Mouse (Mus musculus): ENCODE data around the gene Dst. TPM values are rescaled to one million over a fixed set of nuclear protein-coding genes. Genes with fewer than 3 reads are reported as not detected.

Dst gene
- polyA plus RNA-seq, 1 experiment from 2014 or later: 37.7 TPM

GRCm38 (mm10) chr1:34288181-34288580 lies 380.2 kb downstream of the Dst start:
- no peaks in the 10 kb centered on the region for H3K27me3 ChIP-seq
- no peaks in the 10 kb centered on the region for H3K4me1 ChIP-seq (replicated peaks)
- H3K36me3 ChIP-seq: peaks cover 86% of the 10 kb centered on the region
- H3K4me2 ChIP-seq: no peak overlapping the region
- no peak overlapping the region for H3K4me3 ChIP-seq
- ATAC-seq (ENCODE audit: low FRiP score): no peak
- H3K9ac ChIP-seq: no peak overlapping the region
- H3K9me3 ChIP-seq: peaks cover 4% of the 10 kb centered on the region; the same call in 1 of the 2 replicates
- WGBS: 96% methylated on average over 8 of the region's 8 CpGs
- H3K27ac ChIP-seq: no peak overlapping the region

- ATAC-seq (ENCODE audit: low FRiP score): no peak
- Histone ChIP-seq H3K27me3 (no peaks in the 10 kb centered on the region), H3K27ac (no peak overlapping the region), H3K36me3 (peaks cover 87% of the 10 kb centered on the region), H3K9ac (no peak overlapping the region), H3K4me3 (no peak overlapping the region), H3K9me3 (peaks cover 4% of the 10 kb centered on the region; the same call in 1 of the 2 replicates), H3K4me2 (no peak overlapping the region), H3K4me1 (replicated peaks) (no peaks in the 10 kb centered on the region)
- WGBS: 92% methylated on average over 13 of the region's 13 CpGs
These were observed 380.9 kb downstream of the Dst start for GRCm38 (mm10) chr1:34288721-34289471.

GRCm38 (mm10) chr1:34289472-34289748 lies 381.4 kb downstream of the Dst start:
- Histone ChIP-seq H3K4me2 (no peak overlapping the region), H3K9me3 (peaks cover 4% of the 10 kb centered on the region; the same call in 1 of the 2 replicates), H3K4me1 (replicated peaks) (no peaks in the 10 kb centered on the region), H3K9ac (no peak overlapping the region), H3K27ac (no peak overlapping the region), H3K27me3 (no peaks in the 10 kb centered on the region), H3K36me3 (peaks cover 87% of the 10 kb centered on the region), H3K4me3 (no peak overlapping the region)
- WGBS: 92% methylated on average over 14 of the region's 14 CpGs
- no peak for ATAC-seq (ENCODE audit: low FRiP score)

GRCm38 (mm10) chr1:34290321-34290720 lies 382.3 kb downstream of the Dst start:
- no peaks in the 10 kb centered on the region for H3K4me1 ChIP-seq (replicated peaks)
- no peak overlapping the region for H3K27ac ChIP-seq
- 91% methylated on average over 12 of the region's 12 CpGs for WGBS
- H3K4me3 ChIP-seq: no peak overlapping the region
- H3K36me3 ChIP-seq: peaks cover 88% of the 10 kb centered on the region
- no peak for ATAC-seq (ENCODE audit: low FRiP score)
- H3K9me3 ChIP-seq: peaks cover 4% of the 10 kb centered on the region; the same call in 1 of the 2 replicates
- no peaks in the 10 kb centered on the region for H3K27me3 ChIP-seq
- no peak overlapping the region for H3K4me2 ChIP-seq
- H3K9ac ChIP-seq: no peak overlapping the region

GRCm38 (mm10) chr1:34293198-34293597 lies 385.2 kb downstream of the Dst start:
- no peak overlapping the region for H3K27ac ChIP-seq
- 92% methylated on average over 14 of the region's 14 CpGs for WGBS
- no peaks in the 10 kb centered on the region for H3K27me3 ChIP-seq
- ATAC-seq (ENCODE audit: low FRiP score): no peak
- H3K9ac ChIP-seq: no peak overlapping the region
- peaks cover 94% of the 10 kb centered on the region for H3K36me3 ChIP-seq
- peaks cover 4% of the 10 kb centered on the region; the same call in 1 of the 2 replicates for H3K9me3 ChIP-seq
- no peak overlapping the region for H3K4me2 ChIP-seq
- H3K4me3 ChIP-seq: no peak overlapping the region
- H3K4me1 ChIP-seq (replicated peaks): no peaks in the 10 kb centered on the region

GRCm38 (mm10) chr1:34297636-34298035 lies 389.6 kb downstream of the Dst start:
- H3K9me3 ChIP-seq: no peaks in the 10 kb centered on the region
- H3K27ac ChIP-seq: no peak overlapping the region
- peaks cover 13% of the 10 kb centered on the region; the same call in 1 of the 2 replicates for H3K4me1 ChIP-seq (replicated peaks)
- WGBS: 90% methylated on average over 9 of the region's 9 CpGs
- ATAC-seq (ENCODE audit: low FRiP score): no peak
- H3K9ac ChIP-seq: no peak overlapping the region
- peaks cover 83% of the 10 kb centered on the region for H3K36me3 ChIP-seq
- no peaks in the 10 kb centered on the region for H3K27me3 ChIP-seq
- H3K4me2 ChIP-seq: no peak overlapping the region
- no peak overlapping the region for H3K4me3 ChIP-seq

GRCm38 (mm10) chr1:34298631-34299184 lies 390.7 kb downstream of the Dst start:
- no peak overlapping the region for H3K9ac ChIP-seq
- no peak overlapping the region for H3K4me3 ChIP-seq
- H3K27me3 ChIP-seq: no peaks in the 10 kb centered on the region
- ATAC-seq (ENCODE audit: low FRiP score): no peak
- no peaks in the 10 kb centered on the region for H3K9me3 ChIP-seq
- H3K4me2 ChIP-seq: no peak overlapping the region
- peaks cover 13% of the 10 kb centered on the region; the same call in 1 of the 2 replicates for H3K4me1 ChIP-seq (replicated peaks)
- peaks cover 83% of the 10 kb centered on the region for H3K36me3 ChIP-seq
- 67% methylated on average over 18 of the region's 18 CpGs for WGBS
- no peak overlapping the region for H3K27ac ChIP-seq

- no peak for ATAC-seq (ENCODE audit: low FRiP score)
- Histone ChIP-seq H3K36me3 (peaks cover 81% of the 10 kb centered on the region), H3K27me3 (no peaks in the 10 kb centered on the region), H3K4me3 (no peak overlapping the region), H3K9me3 (no peaks in the 10 kb centered on the region), H3K4me1 (replicated peaks) (peaks cover 13% of the 10 kb centered on the region; the same call in 1 of the 2 replicates), H3K4me2 (no peak overlapping the region), H3K9ac (no peak overlapping the region), H3K27ac (no peak overlapping the region)
- WGBS: 25% methylated on average over 13 of the region's 13 CpGs
These were observed 391.5 kb downstream of the Dst start for GRCm38 (mm10) chr1:34299507-34299906.

- Histone ChIP-seq H3K27me3 (no peaks in the 10 kb centered on the region), H3K9ac (no peak overlapping the region), H3K4me2 (no peak overlapping the region), H3K27ac (no peak overlapping the region), H3K4me1 (replicated peaks) (peaks cover 13% of the 10 kb centered on the region; the same call in 1 of the 2 replicates), H3K9me3 (no peaks in the 10 kb centered on the region), H3K36me3 (peaks cover 79% of the 10 kb centered on the region), H3K4me3 (no peak overlapping the region)
- ATAC-seq (ENCODE audit: low FRiP score): no peak
- WGBS: 84% methylated on average over 13 of the region's 13 CpGs
These were observed 392.4 kb downstream of the Dst start for GRCm38 (mm10) chr1:34300309-34300980.

GRCm38 (mm10) chr1:34304227-34304626 lies 396.2 kb downstream of the Dst start:
- no peaks in the 10 kb centered on the region for H3K27me3 ChIP-seq
- H3K27ac ChIP-seq: no peak overlapping the region
- ATAC-seq (ENCODE audit: low FRiP score): no peak
- H3K4me1 ChIP-seq (replicated peaks): 0 out of 2 replicates have a peak, but pooled peaks cover 4% of the 10 kb centered on the region
- peaks cover 82% of the 10 kb centered on the region for H3K36me3 ChIP-seq
- H3K4me3 ChIP-seq: no peak overlapping the region
- H3K9ac ChIP-seq: no peak overlapping the region
- H3K4me2 ChIP-seq: no peak overlapping the region
- 85% methylated on average over 5 of the region's 5 CpGs for WGBS
- H3K9me3 ChIP-seq: no peaks in the 10 kb centered on the region

- Histone ChIP-seq H3K4me1 (replicated peaks) (no peaks in the 10 kb centered on the region), H3K9me3 (no peaks in the 10 kb centered on the region), H3K4me3 (no peak overlapping the region), H3K36me3 (peaks cover 65% of the 10 kb centered on the region), H3K27ac (no peak overlapping the region), H3K9ac (no peak overlapping the region), H3K4me2 (no peak overlapping the region), H3K27me3 (no peaks in the 10 kb centered on the region)
- ATAC-seq (ENCODE audit: low FRiP score): no peak
- 93% methylated on average over 2 of the region's 2 CpGs for WGBS
These were observed 398.7 kb downstream of the Dst start for GRCm38 (mm10) chr1:34306741-34307140.

- WGBS: 98% methylated on average over 15 of the region's 15 CpGs
- no peak overlapping the region for H3K4me2 ChIP-seq
- H3K27me3 ChIP-seq: no peaks in the 10 kb centered on the region
- H3K36me3 ChIP-seq: peaks cover 62% of the 10 kb centered on the region
- H3K4me1 ChIP-seq (replicated peaks): no peaks in the 10 kb centered on the region
- no peaks in the 10 kb centered on the region for H3K9me3 ChIP-seq
- no peak for ATAC-seq (ENCODE audit: low FRiP score)
- H3K27ac ChIP-seq: no peak overlapping the region
- H3K9ac ChIP-seq: no peak overlapping the region
- no peak overlapping the region for H3K4me3 ChIP-seq
These were observed 399.2 kb downstream of the Dst start for GRCm38 (mm10) chr1:34307191-34307590.
